22 mouse cellular contexts compared by ENCODE assay signal in genomic region chr2:80014161-80014560, GRCm38 (mm10).
DNase-seq lines count a peak whose midpoint lies in the region; ATAC-seq and TF ChIP-seq lines count a peak whose summit lies in the region.
"Had no signal": no experiment of that assay in that cellular context is flagged by ENCODE, and none has a peak within 500 bp of the region (broad histone marks: within the 10 kb centered on the region; RNA-seq: fewer than 3 reads in every experiment).

No protein-coding gene starts in this region.

- ATAC-seq in forebrain, embryonic 14.5 days, result no peak
- ATAC-seq: CD4-positive, CD25-positive, alpha-beta regulatory T cell, adult 4 months; forebrain, embryonic 13.5 days; forebrain, embryonic 16.5 days had no signal

- H3K27me3 ChIP-seq in CH12.LX (replicated peaks) (no peaks in the 10 kb centered on the region), myocyte (ENCODE audit: control insufficient read depth, insufficient read depth, insufficient read length) (no peaks in the 10 kb centered on the region)
- no peaks in the 10 kb centered on the region for H3K27me3 ChIP-seq in forebrain, embryonic 14.5 days (replicated peaks; ENCODE audit: control insufficient read depth, insufficient read depth, low read length)
- H3K27me3 ChIP-seq: embryonic facial prominence, embryonic 12.5 days; forebrain, embryonic 13.5 days had no signal

- in situ Hi-C loops in CH12.LX (cut with MboI; ENCODE audit: low pct_ligation_motif_present, low pct_unique_long_range_greater_than_20kb, low sequenced_read_pairs), result no loop called here

- DNase-seq in heart, adult 11 months, result peak; percentile 90
- DNase-seq in heart, postnatal 36 days, result no peak
- DNase-seq in layer of hippocampus, adult 2 months (ENCODE audit: low spot score in 2 of 2), result no peak
- DNase-seq in layer of hippocampus, postnatal 14 days (ENCODE audit: low spot score in 2 of 2), result no peak
- DNase-seq in CH12.LX (ENCODE audit: extremely low read depth), result peak; percentile 59
- no peak for DNase-seq in forebrain, embryonic 14.5 days (ENCODE audit: low spot score)
- DNase-seq in right cerebral cortex, postnatal 4 days, result no peak
- DNase-seq: adrenal gland, adult 2 months; adrenal gland, postnatal 10 days; adrenal gland, postnatal 25 days; B cell, adult 2 months; cerebellum, adult 11-12 months; cerebellum, adult 2 months; cerebellum, adult 9-10 months; cerebellum, postnatal 10 days; cerebellum, postnatal 25 days had no signal

- H3K36me3 ChIP-seq in CH12.LX (replicated peaks in 1 of 2; ENCODE audit: control insufficient read depth in 1 of 2, insufficient read depth in 1 of 2, low read length in 1 of 2) (no peaks in the 10 kb centered on the region), myocyte (ENCODE audit: control insufficient read depth, insufficient read depth) (no peaks in the 10 kb centered on the region)
- no peaks in the 10 kb centered on the region for H3K36me3 ChIP-seq in forebrain, embryonic 14.5 days (ENCODE audit: control insufficient read depth, insufficient read depth, low read length)
- H3K36me3 ChIP-seq: embryonic facial prominence, embryonic 10.5 days; embryonic facial prominence, embryonic 12.5 days had no signal

- TF ChIP-seq POLR2A in CH12.LX (IDR thresholded peaks at IDR 0.05; ENCODE audit: low read depth, low read length) (no peak), myocyte (IDR thresholded peaks at IDR 0.05; ENCODE audit: insufficient read length, low read depth) (no peak)

- H3K4me2 ChIP-seq in CH12.LX (ENCODE audit: insufficient read depth, low read depth, poor library complexity, severe bottlenecking), result no peak overlapping the region
- H3K4me2 ChIP-seq in myocyte (ENCODE audit: low read depth), result no peak overlapping the region
- no peak overlapping the region for H3K4me2 ChIP-seq in forebrain, embryonic 14.5 days (ENCODE audit: low read length)
- H3K4me2 ChIP-seq: embryonic facial prominence, embryonic 12.5 days; forebrain, embryonic 13.5 days had no signal

- H3K9me3 ChIP-seq in CH12.LX (replicated peaks; ENCODE audit: low read length), result no peaks in the 10 kb centered on the region
- no peaks in the 10 kb centered on the region for H3K9me3 ChIP-seq in forebrain, embryonic 14.5 days (replicated peaks; ENCODE audit: control insufficient read depth, low read length)
- H3K9me3 ChIP-seq: embryonic facial prominence, embryonic 10.5 days; embryonic facial prominence, embryonic 12.5 days; forebrain, embryonic 13.5 days had no signal

- H3K9ac ChIP-seq in CH12.LX (ENCODE audit: insufficient read depth, low read depth), result no peak overlapping the region
- no peak overlapping the region for H3K9ac ChIP-seq in forebrain, embryonic 14.5 days (ENCODE audit: low read length)
- H3K9ac ChIP-seq: embryonic facial prominence, embryonic 12.5 days; forebrain, embryonic 13.5 days had no signal

- H3K4me3 ChIP-seq in layer of hippocampus, adult 2 months, result no peak overlapping the region
- H3K4me3 ChIP-seq in CH12.LX (replicated peaks in 1 of 3; ENCODE audit: low read depth in 2 of 3, low read length in 2 of 3, poor library complexity in 1 of 3), result no peak overlapping the region
- H3K4me3 ChIP-seq in myocyte, result no peak overlapping the region
- H3K4me3 ChIP-seq in forebrain, embryonic 14.5 days (ENCODE audit: low read depth, low read length), result no peak overlapping the region
- H3K4me3 ChIP-seq: embryonic facial prominence, embryonic 10.5 days; embryonic facial prominence, embryonic 12.5 days; forebrain, embryonic 13.5 days had no signal

- no peak overlapping the region for H3ac ChIP-seq in myocyte (ENCODE audit: control insufficient read depth, insufficient read length)

- WGBS in forebrain, embryonic 14.5 days, result 93% methylated on average over 3 of the region's 3 CpGs

- TF ChIP-seq RAD21 in CH12.LX (IDR thresholded peaks at IDR 0.05; ENCODE audit: low read depth, low read length), result no peak

- peak; percentile 73 for TF ChIP-seq EP300 in CH12.LX (IDR thresholded peaks at IDR 0.05; ENCODE audit: low read length)

- TF ChIP-seq CTCF in layer of hippocampus, adult 2 months (conservative IDR thresholded peaks at IDR 0.05), result no peak
- TF ChIP-seq CTCF in CH12.LX (conservative IDR thresholded peaks at IDR 0.05 in 1 of 2, IDR thresholded peaks at IDR 0.05 in 1 of 2; ENCODE audit: low read depth in 2 of 2, low read length in 2 of 2), result no peak

- H3K4me1 ChIP-seq in CH12.LX (ENCODE audit: control insufficient read depth in 1 of 2, insufficient read depth in 2 of 2), result peaks cover 7 to 12% of the 10 kb centered on the region in 2 experiments; a peak in 2 of 4 replicates
- H3K4me1 ChIP-seq in forebrain, embryonic 14.5 days (ENCODE audit: control insufficient read depth, insufficient read depth, low read length), result no peaks in the 10 kb centered on the region
- H3K4me1 ChIP-seq: embryonic facial prominence, embryonic 10.5 days; embryonic facial prominence, embryonic 12.5 days; forebrain, embryonic 13.5 days had no signal

- H3K27ac ChIP-seq in layer of hippocampus, adult 2 months, result peak overlapping the region; percentile 76; the same call in 1 of the 2 replicates
- no peak overlapping the region for H3K27ac ChIP-seq in CH12.LX (ENCODE audit: insufficient read depth, low read depth)
- no peak overlapping the region for H3K27ac ChIP-seq in forebrain, embryonic 14.5 days (ENCODE audit: low read depth, low read length)
- H3K27ac ChIP-seq: embryonic facial prominence, embryonic 10.5 days; embryonic facial prominence, embryonic 12.5 days; forebrain, embryonic 13.5 days had no signal

- dilution Hi-C loops in CH12.LX (cut with MboI; ENCODE audit: extremely low pct_ligation_motif_present, extremely low pct_unique_long_range_greater_than_20kb, low sequenced_read_pairs), result no loop called here

- intact Hi-C loops in heart, postnatal 36 days (cut with DNase I), result no loop called here

- H3K79me2 ChIP-seq in CH12.LX (replicated peaks; ENCODE audit: control insufficient read depth, extremely low read depth, insufficient read depth, poor library complexity, severe bottlenecking) (no peaks in the 10 kb centered on the region), myocyte (ENCODE audit: control insufficient read depth, insufficient read depth) (no peaks in the 10 kb centered on the region)

TF ChIP-seq in CH12.LX, 34 proteins besides CTCF, POLR2A, EP300 and RAD21:
- TF ChIP-seq CHD1 (IDR thresholded peaks at IDR 0.05; ENCODE audit: low read depth, low read length) (no peak), BHLHE40 (IDR thresholded peaks at IDR 0.05; ENCODE audit: low read depth, low read length) (peak; percentile 67), SIN3A (IDR thresholded peaks at IDR 0.05; ENCODE audit: low read length) (no peak), RCOR1 (conservative IDR thresholded peaks at IDR 0.05; ENCODE audit: low read depth, low read length) (peak; percentile 64), JUND (conservative IDR thresholded peaks at IDR 0.05; ENCODE audit: low read depth, low read length) (peak; percentile 37; the same call in 1 of the 2 replicates), UBTF (IDR thresholded peaks at IDR 0.05; ENCODE audit: low read depth, low read length) (no peak), ELF1 (IDR thresholded peaks at IDR 0.05; ENCODE audit: low read depth, low read length) (no peak), ETS1 (conservative IDR thresholded peaks at IDR 0.05; ENCODE audit: low read depth, low read length) (0 out of 2 replicates have a peak, but pooled peaks have one; percentile 14), E2F4 (IDR thresholded peaks at IDR 0.05; ENCODE audit: insufficient replicate concordance, low read depth, low read length) (no peak), TCF12 (IDR thresholded peaks at IDR 0.05; ENCODE audit: low read depth, low read length) (peak; percentile 51; the same call in 1 of the 2 replicates), HCFC1 (IDR thresholded peaks at IDR 0.05; ENCODE audit: low read depth, low read length) (no peak), IRF4 (IDR thresholded peaks at IDR 0.05; ENCODE audit: low read depth, low read length) (peak; percentile 71), USF2 (conservative IDR thresholded peaks at IDR 0.05; ENCODE audit: low read depth, low read length) (no peak)

TF ChIP-seq in myocyte, 11 proteins besides CTCF, POLR2A, EP300 and RAD21:
- TF ChIP-seq MYOG (IDR thresholded peaks at IDR 0.05; ENCODE audit: control insufficient read depth in 1 of 3, insufficient read depth in 1 of 3, insufficient read length in 2 of 3, low read depth in 2 of 3), result no peak
- TF ChIP-seq CEBPB (IDR thresholded peaks at IDR 0.05; ENCODE audit: insufficient read depth, poor library complexity, severe bottlenecking), result peak; percentile 39; the same call in 1 of the 2 replicates
- no peak for TF ChIP-seq SRF (IDR thresholded peaks at IDR 0.05; ENCODE audit: control insufficient read depth, insufficient read length, low read depth)
- TF ChIP-seq TCF12 (IDR thresholded peaks at IDR 0.05; ENCODE audit: insufficient read depth, poor library complexity, severe bottlenecking), result no peak

Comparison
In these comparisons a context has a peak if more than half of its experiments do, and no peak if none do; other contexts are left out.
1. DNase-seq: peak in heart, adult 11 months (single experiment) and CH12.LX (single experiment); none in heart, postnatal 36 days (0 of 2), layer of hippocampus, adult 2 months (0 of 2), layer of hippocampus, postnatal 14 days (0 of 2), forebrain, embryonic 14.5 days (single experiment) and right cerebral cortex, postnatal 4 days (single experiment).